Mouse (Mus musculus): Measurements from ENCODE around the gene Nupl2. TPM values are rescaled to one million over a fixed set of nuclear protein-coding genes. Genes with fewer than 3 reads are reported as not detected.

Nupl2 gene
- polyA plus RNA-seq, 1 experiment from 2014 or later = 19.4 TPM

GRCm38 (mm10) chr5:24214547-24214878, 49.8 kb downstream of the Nupl2 start:
- Histone ChIP-seq H3K9me3 (no peaks in the 10 kb centered on the region), H3K9ac (no peak overlapping the region), H3K4me2 (replicated peaks) (no peak overlapping the region), H3K36me3 (no peaks in the 10 kb centered on the region), H3K27ac (no peak overlapping the region), H3K27me3 (replicated peaks) (0 out of 2 replicates have a peak, but pooled peaks cover 3% of the 10 kb centered on the region), H3K4me3 (no peak overlapping the region), H3K4me1 (no peaks in the 10 kb centered on the region)
- no peak for ATAC-seq (ENCODE audit: low FRiP score, low read depth)
- 18% methylated on average over 1 of the region's 1 CpGs for WGBS

DNA sequence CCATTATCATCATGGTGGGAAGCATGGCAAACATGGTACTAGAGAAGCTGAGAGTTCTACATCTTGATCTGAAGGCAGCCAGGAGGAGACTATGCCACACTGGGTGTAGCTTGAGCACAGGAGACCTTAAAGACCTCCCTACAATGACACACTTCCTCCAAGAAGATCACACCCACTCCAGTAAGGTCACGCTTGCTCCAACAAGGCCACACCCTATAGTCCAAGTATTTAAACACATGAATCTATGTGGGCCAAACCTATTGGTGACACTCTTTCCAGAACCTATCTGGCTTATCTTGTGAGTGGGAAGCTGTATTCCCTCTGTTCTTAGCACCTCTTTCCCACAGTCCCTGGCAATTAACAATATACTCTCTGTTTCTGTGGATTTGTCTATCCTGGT, 50.1 kb downstream of the Nupl2 start:
- Histone ChIP-seq H3K4me2 (replicated peaks) (no peak overlapping the region), H3K36me3 (no peaks in the 10 kb centered on the region), H3K4me3 (no peak overlapping the region), H3K9ac (no peak overlapping the region), H3K9me3 (no peaks in the 10 kb centered on the region), H3K27me3 (replicated peaks) (0 out of 2 replicates have a peak, but pooled peaks cover 3% of the 10 kb centered on the region), H3K4me1 (no peaks in the 10 kb centered on the region), H3K27ac (no peak overlapping the region)
- ATAC-seq (ENCODE audit: low FRiP score, low read depth) = no peak
- 81% methylated on average over 1 of the region's 1 CpGs for WGBS

Other genes with a start within 250 kb of the Nupl2 start
- gene Fam126a, start 134.3 kb upstream of the Nupl2 start, polyA plus RNA-seq (2016; fragmentation: Nextera tagmentation; extraction: Ambion mirVana) = 41.0 and 42.6 TPM in 2 replicates
- 109 and 113 TPM in 2 replicates for gene Klhl7, start 64.4 kb upstream of the Nupl2 start, polyA plus RNA-seq (2016; fragmentation: Nextera tagmentation; extraction: Ambion mirVana)
- gene Kcnh2, start 186.6 kb downstream of the Nupl2 start, polyA plus RNA-seq (2016; fragmentation: Nextera tagmentation; extraction: Ambion mirVana) = 15.1 and 18.6 TPM in 2 replicates
- gene Nos3, start 199.8 kb downstream of the Nupl2 start, polyA plus RNA-seq (2016; fragmentation: Nextera tagmentation; extraction: Ambion mirVana) = 9.2 and 9.4 TPM in 2 replicates
- gene Atg9b, start 227.2 kb downstream of the Nupl2 start, polyA plus RNA-seq (2016; fragmentation: Nextera tagmentation; extraction: Ambion mirVana) = 0.34 and 0.35 TPM in 2 replicates
- 45.9 and 52.7 TPM in 2 replicates for gene Abcb8, start 228.7 kb downstream of the Nupl2 start, polyA plus RNA-seq (2016; fragmentation: Nextera tagmentation; extraction: Ambion mirVana)
- gene Asic3, start 248.4 kb downstream of the Nupl2 start, polyA plus RNA-seq (2016; fragmentation: Nextera tagmentation; extraction: Ambion mirVana) = 1.0 and 1.4 TPM in 2 replicates

Measured in neural tube, embryonic 12.5 days (tissue).